12 mouse cellular contexts compared by ENCODE assay signal in genomic region chr2:168545901-168546557, GRCm38 (mm10). TPM values are rescaled to one million over a fixed set of nuclear protein-coding genes. Genes with fewer than 3 reads are reported as not detected.
DNase-seq lines count a peak whose midpoint lies in the region; ATAC-seq and TF ChIP-seq lines count a peak whose summit lies in the region.
"Had no signal": no experiment of that assay in that cellular context is flagged by ENCODE, and none has a peak within 500 bp of the region (broad histone marks: within the 10 kb centered on the region; RNA-seq: fewer than 3 reads in every experiment).

No protein-coding gene starts in this region.

- H3K4me1 ChIP-seq in hindbrain, embryonic 15.5 days (replicated peaks) = peaks cover 16% of the 10 kb centered on the region
- peaks cover 2% of the 10 kb centered on the region; the same call in 1 of the 2 replicates for H3K4me1 ChIP-seq in hindbrain, embryonic 16.5 days (ENCODE audit: control insufficient read depth, insufficient read depth, low read depth, low read length)
- peaks cover 0 to 11% of the 10 kb centered on the region in 2 experiments; a peak in 2 of 4 replicates for H3K4me1 ChIP-seq in ES-E14 (ENCODE audit: control insufficient read depth in 2 of 2, insufficient read depth in 2 of 2, low read length in 2 of 2, poor library complexity in 1 of 2)
- H3K4me1 ChIP-seq in intestine, postnatal 0 days (replicated peaks; ENCODE audit: control insufficient read depth, insufficient read depth, low read length) = peaks cover 8% of the 10 kb centered on the region; the same call in 1 of the 2 replicates
- H3K4me1 ChIP-seq in liver, embryonic 12.5 days = no peaks in the 10 kb centered on the region

- H3K27me3 ChIP-seq in hindbrain, embryonic 15.5 days = no peaks in the 10 kb centered on the region
- no peaks in the 10 kb centered on the region for H3K27me3 ChIP-seq in hindbrain, embryonic 16.5 days (replicated peaks; ENCODE audit: control insufficient read depth, insufficient read depth, low read length)
- no peaks in the 10 kb centered on the region for H3K27me3 ChIP-seq in intestine, postnatal 0 days (replicated peaks; ENCODE audit: control insufficient read depth, insufficient read depth, low read length)
- peaks cover 24% of the 10 kb centered on the region for H3K27me3 ChIP-seq in liver, embryonic 12.5 days (replicated peaks)

- H3K4me3 ChIP-seq in hindbrain, embryonic 15.5 days = no peak overlapping the region
- no peak overlapping the region for H3K4me3 ChIP-seq in hindbrain, embryonic 16.5 days (ENCODE audit: low read length)
- no peak overlapping the region for H3K4me3 ChIP-seq in ES-E14 (ENCODE audit: insufficient read depth in 1 of 2, low read depth in 1 of 2, low read length in 2 of 2, poor library complexity in 1 of 2, severe bottlenecking in 1 of 2)
- no peak overlapping the region for H3K4me3 ChIP-seq in intestine, postnatal 0 days (ENCODE audit: low read depth, low read length)
- H3K4me3 ChIP-seq in liver, embryonic 12.5 days = no peak overlapping the region
- H3K4me3 ChIP-seq: erythroblast, embryonic 14.5 days had no signal

- H3K27ac ChIP-seq in hindbrain, embryonic 15.5 days (replicated peaks) = no peak overlapping the region
- no peak overlapping the region for H3K27ac ChIP-seq in hindbrain, embryonic 16.5 days (ENCODE audit: low read depth, low read length)
- no peak overlapping the region for H3K27ac ChIP-seq in ES-E14 (ENCODE audit: insufficient read depth, low read depth, low read length, poor library complexity, severe bottlenecking)
- H3K27ac ChIP-seq in intestine, postnatal 0 days (ENCODE audit: low read depth, low read length) = no peak overlapping the region
- H3K27ac ChIP-seq in liver, embryonic 12.5 days = no peak overlapping the region

- TF ChIP-seq POLR2A in brain, embryonic 14.5 days (IDR thresholded peaks at IDR 0.05; ENCODE audit: borderline replicate concordance, extremely low read depth, insufficient read depth, insufficient read length, poor library complexity, severe bottlenecking) = no peak

- no peak for TF ChIP-seq CTCF in brain, embryonic 14.5 days (IDR thresholded peaks at IDR 0.05; ENCODE audit: borderline replicate concordance, extremely low read depth, insufficient read depth, insufficient read length)
- TF ChIP-seq CTCF in intestine, postnatal 0 days (IDR thresholded peaks at IDR 0.05; ENCODE audit: low read depth) = no peak

- H3K36me3 ChIP-seq in hindbrain, embryonic 15.5 days = no peaks in the 10 kb centered on the region
- H3K36me3 ChIP-seq in hindbrain, embryonic 16.5 days (ENCODE audit: control insufficient read depth, insufficient read depth, low read length) = no peaks in the 10 kb centered on the region
- H3K36me3 ChIP-seq in ES-E14 (ENCODE audit: control insufficient read depth, insufficient read depth, low read length, poor library complexity, severe bottlenecking) = no peaks in the 10 kb centered on the region
- no peaks in the 10 kb centered on the region for H3K36me3 ChIP-seq in intestine, postnatal 0 days (ENCODE audit: control insufficient read depth, insufficient read depth)
- no peaks in the 10 kb centered on the region for H3K36me3 ChIP-seq in liver, embryonic 12.5 days

- H3K9me3 ChIP-seq in hindbrain, embryonic 15.5 days = no peaks in the 10 kb centered on the region
- H3K9me3 ChIP-seq in hindbrain, embryonic 16.5 days (ENCODE audit: control insufficient read depth, low read length) = no peaks in the 10 kb centered on the region
- H3K9me3 ChIP-seq in ES-E14 (ENCODE audit: control insufficient read depth, insufficient read depth, low read depth, low read length) = no peaks in the 10 kb centered on the region
- H3K9me3 ChIP-seq in intestine, postnatal 0 days (ENCODE audit: control insufficient read depth) = no peaks in the 10 kb centered on the region
- no peaks in the 10 kb centered on the region for H3K9me3 ChIP-seq in liver, embryonic 12.5 days (replicated peaks)

- no peak for DNase-seq in ES-E14 (ENCODE audit: low read depth, low spot score)
- peak; percentile 25 for DNase-seq in brain, embryonic 14.5 days (ENCODE audit: low read depth)
- no peak for DNase-seq in thymus, postnatal 0 days (ENCODE audit: low spot score)
- DNase-seq in ovary, postnatal 10 days (ENCODE audit: low spot score) = no peak
- DNase-seq: adrenal gland, postnatal 36 days; kidney, postnatal 36 days had no signal

- in situ Hi-C loops in ES-E14 (cut with MboI; ENCODE audit: low sequenced_read_pairs in 2 of 2, unreplicated experiment in 2 of 2) = no loop called here

- no peak overlapping the region for H3K9ac ChIP-seq in hindbrain, embryonic 15.5 days
- H3K9ac ChIP-seq in hindbrain, embryonic 16.5 days (ENCODE audit: low read depth, low read length) = no peak overlapping the region
- 0 out of 2 replicates have a peak overlapping the region, but pooled peaks have one; percentile 18 for H3K9ac ChIP-seq in ES-E14 (ENCODE audit: insufficient read depth, low read depth, low read length, poor library complexity, severe bottlenecking)
- H3K9ac ChIP-seq in intestine, postnatal 0 days (ENCODE audit: low read depth, low read length) = no peak overlapping the region
- H3K9ac ChIP-seq in liver, embryonic 12.5 days = no peak overlapping the region

- WGBS in hindbrain, embryonic 15.5 days = 56% methylated on average over 15 of the region's 15 CpGs
- 54% methylated on average over 15 of the region's 15 CpGs for WGBS in hindbrain, embryonic 16.5 days
- WGBS in intestine, postnatal 0 days = 59% methylated on average over 15 of the region's 15 CpGs
- WGBS in liver, embryonic 12.5 days (ENCODE audit: insufficient replicate concordance) = 64% methylated on average over 15 of the region's 15 CpGs

- peak; percentile 33; the same call in 1 of the 2 replicates for ATAC-seq in hindbrain, embryonic 15.5 days (ENCODE audit: low FRiP score, low read depth)
- no peak for ATAC-seq in hindbrain, embryonic 16.5 days
- ATAC-seq in intestine, postnatal 0 days = peak; percentile 53
- ATAC-seq in liver, embryonic 12.5 days = no peak

- no peak overlapping the region for H3K4me2 ChIP-seq in hindbrain, embryonic 15.5 days
- no peak overlapping the region for H3K4me2 ChIP-seq in hindbrain, embryonic 16.5 days (ENCODE audit: low read length)
- 0 out of 2 replicates have a peak overlapping the region, but pooled peaks have one; percentile 4 for H3K4me2 ChIP-seq in intestine, postnatal 0 days (replicated peaks; ENCODE audit: low read depth)
- no peak overlapping the region for H3K4me2 ChIP-seq in liver, embryonic 12.5 days

TF ChIP-seq in ES-E14, 5 proteins besides CTCF, POLR2A, EP300 and RAD21:
- TF ChIP-seq MAFK (IDR thresholded peaks at IDR 0.05; ENCODE audit: insufficient read depth, low read depth, low read length) (no peak), HCFC1 (IDR thresholded peaks at IDR 0.05; ENCODE audit: borderline replicate concordance, insufficient read depth, low read length) (no peak), ZNF384 (IDR thresholded peaks at IDR 0.05; ENCODE audit: low read depth, low read length) (no peak), CHD2 (IDR thresholded peaks at IDR 0.05; ENCODE audit: low read depth, low read length) (no peak), ZC3H11A (IDR thresholded peaks at IDR 0.05; ENCODE audit: borderline replicate concordance, low read depth, low read length) (no peak)

RNA-seq across cellular contexts. Expression of gene Nfatc2, which starts 55.4 kb away (rescaled TPM):
- 3.8 and 4.6 TPM in 2 replicates for polyA plus RNA-seq in hindbrain, embryonic 15.5 days (2015; fragmentation: Nextera tagmentation; extraction: Ambion mirVana)
- polyA plus RNA-seq in hindbrain, embryonic 16.5 days (2015; fragmentation: Nextera tagmentation; extraction: Ambion mirVana) = 5.1 and 6.2 TPM in 2 replicates
- 2.0 and 2.2 TPM in 2 replicates for total RNA-seq in ES-E14 (2012; rRNA removed)
- polyA plus RNA-seq in brain, embryonic 14.5 days (2012; rRNA removed) = 2.7 and 4.2 TPM in 2 replicates
- polyA plus RNA-seq in intestine, postnatal 0 days (2015; fragmentation: Nextera tagmentation; extraction: Ambion mirVana) = 1.5 and 1.9 TPM in 2 replicates
- polyA plus RNA-seq in thymus, postnatal 0 days (2015; fragmentation: Nextera tagmentation; extraction: Ambion mirVana) = 3.1 and 4.0 TPM in 2 replicates
- 0.29 and 0.41 TPM in 2 replicates for polyA plus RNA-seq in liver, embryonic 12.5 days (2016; fragmentation: Nextera tagmentation; extraction: Ambion mirVana)
- total RNA-seq: MEL had no signal
- polyA plus RNA-seq: erythroblast, embryonic 14.5 days had no signal

Comparison
In these comparisons a context has a peak if more than half of its experiments do, and no peak if none do; other contexts are left out.
1. ATAC-seq: peak in hindbrain, embryonic 15.5 days (single experiment) and intestine, postnatal 0 days (single experiment); none in hindbrain, embryonic 16.5 days (single experiment) and liver, embryonic 12.5 days (single experiment).